Mouse (Mus musculus) neural tube, embryonic 15.5 days (tissue): Measurements from ENCODE around the gene Ucp1. TPM values are rescaled to one million over a fixed set of nuclear protein-coding genes. Genes with fewer than 3 reads are reported as not detected.
A peak's percentile ranks its signal among the peaks of the same experiment; 100 is the strongest.

ENCODE experiments used
- ATAC-seq: fragments of 200-750 bp; cut with Nextera tagmentation; 2 replicates; pipeline ENCODE4 v1.8.0; 2017; ENCODE audit warnings: mild to moderate bottlenecking, moderate TSS enrichment, moderate library complexity; ENCODE audit not compliant: low FRiP score
- H3K27ac ChIP-seq: fragments of 300-500 bp; sonication (generic); replicated peaks from 2 replicates; pipeline ENCODE4 v1.5.1; 2015; ENCODE audit warnings: mild to moderate bottlenecking, inconsistent platforms
- H3K27me3 ChIP-seq: fragments of 300-500 bp; sonication (generic); replicated peaks from 2 replicates; pipeline ENCODE4 v1.6.1; 2015; ENCODE audit warnings: inconsistent platforms
- H3K36me3 ChIP-seq: fragments of 300-500 bp; sonication (generic); 2 replicates; pipeline ENCODE4 v1.6.1; 2015; ENCODE audit warnings: inconsistent platforms
- H3K4me1 ChIP-seq: fragments of 300-500 bp; sonication (generic); 2 replicates; pipeline ENCODE4 v1.6.1; 2015; ENCODE audit warnings: inconsistent platforms
- H3K4me2 ChIP-seq: fragments of 300-500 bp; sonication (generic); 2 replicates; pipeline ENCODE4 v1.6.1; 2015; ENCODE audit warnings: inconsistent platforms, mild to moderate bottlenecking, moderate library complexity
- H3K4me3 ChIP-seq: fragments of 300-500 bp; sonication (generic); replicated peaks from 2 replicates; pipeline ENCODE4 v1.5.1; 2015; ENCODE audit warnings: mild to moderate bottlenecking, inconsistent platforms
- H3K9ac ChIP-seq: fragments of 300-500 bp; sonication (generic); replicated peaks from 2 replicates; pipeline ENCODE4 v1.6.1; 2015; ENCODE audit warnings: mild to moderate bottlenecking, inconsistent platforms
- H3K9me3 ChIP-seq: fragments of 300-500 bp; sonication (generic); replicated peaks from 2 replicates; pipeline ENCODE4 v1.6.1; 2016; ENCODE audit warnings: inconsistent platforms
- WGBS: fragments of 180-500 bp; shearing (Covaris S2); methylation state at CpG from one replicate; pipeline ENCODE4 v1.1.7; 2015; ENCODE audit warnings: mixed read lengths; 5-methylcytosine and 5-hydroxymethylcytosine counted together
- polyA plus RNA-seq: library from polyadenylated mRNA; unstranded; fragments of >200 nt; fragmentation: Nextera tagmentation; extraction: Ambion mirVana; gene quantifications from 2 replicates; pipeline ENCODE4 v1.2.1, GENCODE M21; 2015

The Ucp1 gene
- polyA plus RNA-seq, 1 experiment from 2014 or later = 0.12 TPM

DNA sequence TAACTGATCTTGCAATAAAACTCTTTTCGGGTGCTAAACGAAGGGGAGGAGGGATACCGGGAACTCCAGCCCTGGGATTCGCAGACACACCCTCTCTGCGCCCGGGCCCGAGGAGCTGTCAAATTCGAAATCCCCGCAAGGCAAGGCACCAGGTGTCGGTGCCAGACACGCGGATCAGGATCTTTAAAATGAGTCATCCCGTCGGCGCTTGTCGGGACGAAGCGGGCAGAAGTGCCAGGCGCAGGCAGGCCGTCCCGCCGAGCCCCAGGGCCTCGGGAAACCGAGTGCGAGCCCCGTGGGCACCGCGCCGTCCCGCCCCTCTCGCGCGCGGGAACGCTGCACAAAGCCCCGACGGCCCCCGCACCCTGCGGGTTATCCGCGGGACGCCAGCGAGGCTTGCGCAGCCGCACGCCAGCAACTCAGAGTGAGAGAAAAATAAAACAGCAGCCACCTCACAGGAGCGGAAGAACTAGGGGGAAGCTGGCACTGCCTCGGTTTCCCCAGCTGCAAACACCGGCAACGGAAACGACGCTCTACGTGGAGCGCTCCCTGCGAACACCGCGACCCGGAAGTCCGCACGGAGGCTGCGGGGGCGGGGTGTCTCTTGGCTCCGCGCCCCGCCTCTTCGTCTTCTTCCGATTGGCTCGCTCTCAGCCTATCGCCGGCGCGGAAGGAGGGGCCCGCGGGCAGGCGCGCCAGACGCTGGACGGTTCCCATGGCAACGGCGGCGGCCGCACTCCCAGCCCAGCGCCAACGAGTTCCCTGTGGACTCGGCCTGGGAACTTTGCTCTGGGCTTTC, 41.9 kb downstream of the Ucp1 start, which contains the start of gene Elmod2:
Elmod2 (minus strand) TSS at position 588 of the 799 bp plus-strand sequence.
- under 1% methylated on average over 83 of the region's 85 CpGs for WGBS
- no peaks in the 10 kb centered on the region for H3K9me3 ChIP-seq
- H3K27ac ChIP-seq = peak within 1 kb of the TSS; percentile 81
- peaks cover 21% of the 10 kb centered on the region for H3K4me1 ChIP-seq
- peak within 1 kb of the TSS; percentile 74 for H3K4me3 ChIP-seq
- H3K36me3 ChIP-seq = peaks cover 15% of the 10 kb centered on the region
- peak within 1 kb of the TSS; percentile 67 for H3K9ac ChIP-seq
- peak; percentile 100 for ATAC-seq
- peak within 1 kb of the TSS; percentile 66 for H3K4me2 ChIP-seq
- H3K27me3 ChIP-seq = 0 out of 2 replicates have a peak, but pooled peaks cover 6% of the 10 kb centered on the region

DNA sequence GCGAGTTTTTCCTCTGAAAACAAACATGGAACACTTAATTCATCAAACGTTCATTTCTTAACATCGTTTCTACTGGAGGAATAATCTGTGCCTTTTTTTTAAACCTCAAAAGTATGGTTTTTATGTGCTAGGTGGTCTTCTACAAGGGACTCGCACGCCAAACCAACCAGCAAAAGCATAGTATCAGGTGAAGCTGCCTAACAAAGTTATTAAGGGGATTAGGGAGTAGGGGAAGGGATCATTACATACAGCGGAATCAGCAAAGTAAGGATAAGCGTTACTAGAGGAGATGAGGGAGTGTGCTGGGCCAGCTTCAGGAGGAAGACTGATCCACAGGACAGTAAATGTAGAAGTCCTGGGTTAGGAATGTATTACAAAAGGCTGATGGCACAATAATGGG, 42.7 kb downstream of the Ucp1 start:
- Histone ChIP-seq H3K9me3 (no peaks in the 10 kb centered on the region), H3K36me3 (peaks cover 12% of the 10 kb centered on the region), H3K9ac (no peak overlapping the region), H3K27me3 (0 out of 2 replicates have a peak, but pooled peaks cover 6% of the 10 kb centered on the region), H3K4me2 (peak overlapping the region; percentile 66), H3K4me3 (peak overlapping the region; percentile 74), H3K4me1 (peaks cover 20% of the 10 kb centered on the region), H3K27ac (no peak overlapping the region)
- WGBS = 12% methylated on average over 7 of the region's 7 CpGs
- no peak for ATAC-seq

DNA sequence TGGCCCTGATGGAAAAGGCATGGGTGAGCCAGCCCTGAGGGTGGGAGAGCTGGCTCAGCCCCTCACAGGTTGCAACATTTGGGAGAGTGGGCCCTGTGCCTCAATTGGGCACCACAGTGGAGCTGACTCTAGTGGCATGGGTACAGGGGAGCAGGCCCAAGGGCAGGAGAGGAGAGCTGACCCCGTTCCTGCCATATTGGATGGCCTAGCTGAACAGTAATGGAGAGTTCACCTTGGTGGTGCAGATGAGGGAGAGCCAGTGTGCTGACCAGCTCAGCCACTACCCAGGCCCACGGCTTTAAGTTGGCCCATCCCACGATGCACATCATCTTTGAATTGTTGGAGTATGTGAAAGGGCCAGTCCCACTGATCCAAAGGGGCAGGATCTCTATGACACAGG, 51.9 kb downstream of the Ucp1 start:
- no peak for ATAC-seq
- no peaks in the 10 kb centered on the region for H3K36me3 ChIP-seq
- no peak overlapping the region for H3K4me2 ChIP-seq
- no peaks in the 10 kb centered on the region for H3K27me3 ChIP-seq
- H3K9me3 ChIP-seq = no peaks in the 10 kb centered on the region
- WGBS = 93% methylated on average over 3 of the region's 3 CpGs
- H3K27ac ChIP-seq = no peak overlapping the region
- no peaks in the 10 kb centered on the region for H3K4me1 ChIP-seq
- H3K4me3 ChIP-seq = no peak overlapping the region
- no peak overlapping the region for H3K9ac ChIP-seq

DNA sequence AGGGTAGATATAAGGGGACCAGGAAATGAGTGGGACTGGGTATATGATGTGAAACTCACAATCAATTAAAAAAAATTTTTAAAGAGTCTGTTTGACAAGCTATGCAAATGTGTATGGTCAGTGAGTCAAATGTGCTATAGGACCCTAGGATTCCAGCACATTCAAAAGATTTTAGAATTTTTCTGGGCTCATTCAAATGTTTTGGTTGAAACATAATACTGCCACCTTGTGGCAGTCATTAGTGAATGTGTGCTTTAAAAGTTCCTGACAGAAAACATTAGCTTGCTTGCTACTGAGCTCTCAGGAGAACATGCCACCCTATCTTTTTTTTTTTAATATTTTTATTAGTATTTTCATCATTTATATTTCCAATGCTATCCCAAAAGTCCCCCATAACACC, 52.5 kb downstream of the Ucp1 start:
- Histone ChIP-seq H3K4me3 (no peak overlapping the region), H3K36me3 (no peaks in the 10 kb centered on the region), H3K27ac (no peak overlapping the region), H3K9ac (no peak overlapping the region), H3K9me3 (no peaks in the 10 kb centered on the region), H3K4me1 (no peaks in the 10 kb centered on the region), H3K27me3 (no peaks in the 10 kb centered on the region), H3K4me2 (no peak overlapping the region)
- no peak for ATAC-seq

Other genes with a start within 250 kb of the Ucp1 start
- 12.4 and 14.4 TPM in 2 replicates for gene Tbc1d9, start 125.0 kb upstream of the Ucp1 start, polyA plus RNA-seq
- gene Gm10645, start 124.2 kb upstream of the Ucp1 start, polyA plus RNA-seq = 5.5 and 6.2 TPM in 2 replicates
- gene Elmod2, start 42.1 kb downstream of the Ucp1 start, polyA plus RNA-seq = 17.9 and 19.7 TPM in 2 replicates
- gene Mgat4d, start 58.1 kb downstream of the Ucp1 start, polyA plus RNA-seq = not detected in 2 replicates
- gene Clgn, start 99.5 kb downstream of the Ucp1 start, polyA plus RNA-seq = 15.9 and 17.2 TPM in 2 replicates
- 272 and 290 TPM in 2 replicates for gene Scoc, start 168.0 kb downstream of the Ucp1 start, polyA plus RNA-seq
- not detected in 2 replicates for gene Olfr370, start 245.4 kb downstream of the Ucp1 start, polyA plus RNA-seq